ENCODE assay signal across 7 mouse cellular contexts in genomic region chr9:65293973-65294715, GRCm38 (mm10). TPM values are rescaled to one million over a fixed set of nuclear protein-coding genes. Genes with fewer than 3 reads are reported as not detected.
DNase-seq lines count a peak whose midpoint lies in the region; ATAC-seq and TF ChIP-seq lines count a peak whose summit lies in the region.

Clpx (plus strand) TSS chr9:65294260.

- TF ChIP-seq POLR2A in small intestine, adult 2 months (IDR thresholded peaks at IDR 0.05; ENCODE audit: low read depth, low read length): peak; percentile 88

- H3K36me3 ChIP-seq in embryonic facial prominence, embryonic 10.5 days (replicated peaks): peaks cover 15% of the 10 kb centered on the region
- H3K36me3 ChIP-seq in intestine, postnatal 0 days (ENCODE audit: control insufficient read depth, insufficient read depth): peaks cover 8% of the 10 kb centered on the region
- peaks cover 10% of the 10 kb centered on the region; the same call in 1 of the 2 replicates for H3K36me3 ChIP-seq in midbrain, embryonic 12.5 days
- 0 out of 2 replicates have a peak, but pooled peaks cover 3% of the 10 kb centered on the region for H3K36me3 ChIP-seq in small intestine, adult 2 months (ENCODE audit: control insufficient read depth, insufficient read depth, low read length)

- peak within 1 kb of the TSS; percentile 93 for H3K27ac ChIP-seq in embryonic facial prominence, embryonic 10.5 days (replicated peaks)
- peak within 1 kb of the TSS; percentile 84 for H3K27ac ChIP-seq in intestine, postnatal 0 days (ENCODE audit: low read depth, low read length)
- peak within 1 kb of the TSS; percentile 73 for H3K27ac ChIP-seq in midbrain, embryonic 12.5 days (replicated peaks)
- peak within 1 kb of the TSS; percentile 71 for H3K27ac ChIP-seq in small intestine, adult 2 months (ENCODE audit: insufficient read depth, low read depth, low read length)

- intact Hi-C loops in left cerebral cortex, postnatal 4 days (cut with DNase I): no loop called here

- peak within 1 kb of the TSS; percentile 92 for H3K9ac ChIP-seq in intestine, postnatal 0 days (ENCODE audit: low read depth, low read length)
- peak within 1 kb of the TSS; percentile 97 for H3K9ac ChIP-seq in midbrain, embryonic 12.5 days (replicated peaks)

- peaks cover 21% of the 10 kb centered on the region for H3K4me1 ChIP-seq in embryonic facial prominence, embryonic 10.5 days
- 0 out of 2 replicates have a peak, but pooled peaks cover 5% of the 10 kb centered on the region for H3K4me1 ChIP-seq in intestine, postnatal 0 days (replicated peaks; ENCODE audit: control insufficient read depth, insufficient read depth, low read length)
- peaks cover 12% of the 10 kb centered on the region for H3K4me1 ChIP-seq in midbrain, embryonic 12.5 days
- no peaks in the 10 kb centered on the region; the same call in 1 of the 2 replicates for H3K4me1 ChIP-seq in small intestine, adult 2 months (ENCODE audit: control insufficient read depth, insufficient read depth, insufficient read length, low read length)

- no peaks in the 10 kb centered on the region for H3K27me3 ChIP-seq in embryonic facial prominence, embryonic 10.5 days (replicated peaks; ENCODE audit: low read depth, poor library complexity, severe bottlenecking)
- no peaks in the 10 kb centered on the region for H3K27me3 ChIP-seq in intestine, postnatal 0 days (replicated peaks; ENCODE audit: control insufficient read depth, insufficient read depth, low read length)
- no peaks in the 10 kb centered on the region for H3K27me3 ChIP-seq in midbrain, embryonic 12.5 days
- H3K27me3 ChIP-seq in small intestine, adult 2 months (ENCODE audit: control insufficient read depth, insufficient read depth, low read length): no peaks in the 10 kb centered on the region

- peak; percentile 36 for TF ChIP-seq CTCF in intestine, postnatal 0 days (IDR thresholded peaks at IDR 0.05; ENCODE audit: low read depth)
- peak; percentile 16; the same call in 1 of the 2 replicates for TF ChIP-seq CTCF in small intestine, adult 2 months (IDR thresholded peaks at IDR 0.05; ENCODE audit: extremely low read depth, insufficient read length, insufficient replicate concordance, low read depth, low read length)

- H3K9me3 ChIP-seq in embryonic facial prominence, embryonic 10.5 days: no peaks in the 10 kb centered on the region
- no peaks in the 10 kb centered on the region for H3K9me3 ChIP-seq in intestine, postnatal 0 days (ENCODE audit: control insufficient read depth)
- H3K9me3 ChIP-seq in midbrain, embryonic 12.5 days: no peaks in the 10 kb centered on the region

- peak within 1 kb of the TSS; percentile 97 for H3K4me3 ChIP-seq in embryonic facial prominence, embryonic 10.5 days
- peak within 1 kb of the TSS; percentile 94 for H3K4me3 ChIP-seq in intestine, postnatal 0 days (ENCODE audit: low read depth, low read length)
- peak within 1 kb of the TSS; percentile 96 for H3K4me3 ChIP-seq in midbrain, embryonic 12.5 days
- peak within 1 kb of the TSS; percentile 87 for H3K4me3 ChIP-seq in small intestine, adult 2 months (ENCODE audit: low read depth, low read length)

- under 1% methylated on average over 71 of the region's 71 CpGs for WGBS in embryonic facial prominence, embryonic 10.5 days
- whole genome bisulfite sequencing in intestine, postnatal 0 days: under 1% methylated on average over 70 of the region's 71 CpGs
- under 1% methylated on average over 64 of the region's 71 CpGs for WGBS in midbrain, embryonic 12.5 days
- under 1% methylated on average over 71 of the region's 71 CpGs for WGBS in small intestine, adult 2 months

- peak within 1 kb of the TSS; percentile 92 for H3K4me2 ChIP-seq in intestine, postnatal 0 days (replicated peaks; ENCODE audit: low read depth)
- H3K4me2 ChIP-seq in midbrain, embryonic 12.5 days (replicated peaks): peak within 1 kb of the TSS; percentile 66

- peak; percentile 99 for DNase-seq in adrenal gland, postnatal 10 days
- peak; percentile 100 for DNase-seq in embryonic facial prominence, embryonic 10.5 days (ENCODE audit: low spot score)
- DNase-seq in gonadal fat pad, adult 2 months (ENCODE audit: low read depth): no peak
- DNase-seq in left cerebral cortex, postnatal 4 days: peak; percentile 99

- ATAC-seq in intestine, postnatal 0 days: peak; percentile 93
- ATAC-seq in midbrain, embryonic 12.5 days (ENCODE audit: low FRiP score, low read depth): peak; percentile 96

RNA-seq across cellular contexts. Expression of gene Clpx, which starts in this region (rescaled TPM):
- total RNA-seq in adrenal gland, postnatal 10 days (2021): 100 to 1,000 TPM; 144 to 173 TPM
- 48.3 and 50.9 TPM in 2 replicates for polyA plus RNA-seq in embryonic facial prominence, embryonic 10.5 days (2016; fragmentation: Nextera tagmentation; extraction: Ambion mirVana)
- polyA plus RNA-seq in gonadal fat pad, adult 2 months (2012; rRNA removed): 11.5 and 11.6 TPM in 2 replicates
- 28.2 and 30.5 TPM in 2 replicates for polyA plus RNA-seq in intestine, postnatal 0 days (2015; fragmentation: Nextera tagmentation; extraction: Ambion mirVana)
- total RNA-seq in left cerebral cortex, postnatal 4 days (2021): 10 to 100 TPM; 26.0 to 27.4 TPM
- polyA plus RNA-seq in midbrain, embryonic 12.5 days (2016; fragmentation: Nextera tagmentation; extraction: Ambion mirVana): 43.0 and 44.3 TPM in 2 replicates
- polyA plus RNA-seq in small intestine, adult 2 months (2012; rRNA removed): 5.8 and 7.5 TPM in 2 replicates

Comparison
In these comparisons a context has a peak if more than half of its experiments do, and no peak if none do; other contexts are left out.
1. RNA of gene Clpx (total RNA-seq): 144 to 173 TPM in adrenal gland, postnatal 10 days; 26.0 to 27.4 TPM in left cerebral cortex, postnatal 4 days; every median in the first group is over 4 times any median in the second.
2. Peak in every context shown above with its lines, with median percentiles within 50 percentile points of each other: H3K27ac ChIP-seq and H3K4me3 ChIP-seq.